Mouse (Mus musculus): ENCODE results near the gene Rnaseh2a.

DNA sequence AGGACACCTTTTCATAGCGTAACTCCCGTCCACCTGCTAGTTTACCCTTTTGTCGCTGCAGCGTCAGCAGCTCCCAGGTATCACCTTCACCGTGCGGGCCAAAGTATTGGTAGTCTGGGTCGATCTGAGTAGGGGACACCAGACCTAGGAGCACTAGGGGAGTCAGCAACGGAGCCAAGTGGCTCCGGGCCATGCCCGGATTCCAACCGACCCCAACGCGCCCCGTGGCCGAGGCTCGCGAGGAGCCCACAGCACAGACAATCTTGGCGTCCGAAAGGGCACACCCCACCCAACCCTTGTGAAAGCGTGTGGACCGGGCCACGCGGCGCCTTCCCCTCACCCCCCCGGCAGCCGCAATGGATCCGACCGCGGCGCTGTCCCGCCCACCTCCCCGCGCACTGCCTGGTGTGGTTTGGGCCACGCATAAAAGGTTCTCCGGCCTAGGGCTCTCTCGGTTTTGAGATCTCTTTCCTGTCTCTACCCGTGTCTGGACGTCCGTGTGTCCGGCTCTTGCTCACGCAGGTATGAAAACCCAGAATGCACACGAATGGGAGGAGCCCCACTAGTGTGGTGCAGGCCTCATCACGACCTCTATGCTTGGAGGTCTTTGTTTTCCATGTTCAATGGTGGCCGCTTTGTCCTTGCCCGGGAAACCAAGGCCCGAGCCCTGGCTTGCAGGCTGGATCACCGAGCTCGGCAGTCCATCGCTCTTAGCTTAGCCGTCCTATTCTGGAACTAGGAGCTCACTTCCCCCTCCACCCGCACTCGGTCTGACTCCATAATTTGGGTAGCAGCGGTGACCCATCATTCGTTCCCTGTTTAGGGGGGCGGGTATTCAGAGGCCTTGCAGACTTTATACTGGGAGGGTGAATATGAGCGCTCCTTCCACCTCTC is at the start of gene Rnaseh2a, which contains the start of the genes Gm49661 and Prdx2:
- no peak for TF ChIP-seq BHLHE40 (IDR thresholded peaks at IDR 0.05; ENCODE audit: borderline replicate concordance, low read depth, low read length)
- TF ChIP-seq CTCF (IDR thresholded peaks at IDR 0.05 in 2 of 3, conservative IDR thresholded peaks at IDR 0.05 in 1 of 3; ENCODE audit: control insufficient read depth in 1 of 3, insufficient read depth in 1 of 3, low read depth in 2 of 3, low read length in 3 of 3, poor library complexity in 1 of 3, severe bottlenecking in 1 of 3), result no peak
- TF ChIP-seq USF1 (IDR thresholded peaks at IDR 0.05; ENCODE audit: low read depth, low read length), result no peak
- TF ChIP-seq POLR2A (IDR thresholded peaks at IDR 0.05; ENCODE audit: control insufficient read depth in 1 of 2, insufficient read depth in 1 of 2, low read depth in 1 of 2, low read length in 2 of 2, poor library complexity in 1 of 2), result peak; percentile 63 to 94; a peak in 3 of 4 replicates
- TF ChIP-seq RAD21 (IDR thresholded peaks at IDR 0.05; ENCODE audit: low read depth, low read length), result no peak
- TF ChIP-seq EP300 (IDR thresholded peaks at IDR 0.05; ENCODE audit: low read depth in 1 of 2, low read length in 2 of 2), result peak in 1 of 2 experiments; percentile 17; a peak in 1 of 4 replicates
- peak; percentile 91 for TF ChIP-seq TBP (IDR thresholded peaks at IDR 0.05; ENCODE audit: low read depth, low read length)
- TF ChIP-seq TAL1 (IDR thresholded peaks at IDR 0.05; ENCODE audit: low read length), result no peak
- TF ChIP-seq MAX (IDR thresholded peaks at IDR 0.05; ENCODE audit: low read length), result peak; percentile 80

Measured in MEL (cell line).